Mouse (Mus musculus) neural tube, embryonic 15.5 days (tissue): ENCODE measurements at regions not wholly inside any gene's neighbourhood (a gene's known extent, or its start where the extent isn't known, plus 50 kb on each side); places are given as distances from the start of the nearest gene placed in this dataset.

ENCODE experiments used
- ATAC-seq: fragments of 200-750 bp; cut with Nextera tagmentation; 2 replicates; pipeline ENCODE4 v1.8.0; 2017; ENCODE audit warnings: mild to moderate bottlenecking, moderate TSS enrichment, moderate library complexity; ENCODE audit not compliant: low FRiP score
- H3K27ac ChIP-seq: fragments of 300-500 bp; sonication (generic); replicated peaks from 2 replicates; pipeline ENCODE4 v1.5.1; 2015; ENCODE audit warnings: mild to moderate bottlenecking, inconsistent platforms
- H3K27me3 ChIP-seq: fragments of 300-500 bp; sonication (generic); replicated peaks from 2 replicates; pipeline ENCODE4 v1.6.1; 2015; ENCODE audit warnings: inconsistent platforms
- H3K36me3 ChIP-seq: fragments of 300-500 bp; sonication (generic); 2 replicates; pipeline ENCODE4 v1.6.1; 2015; ENCODE audit warnings: inconsistent platforms
- H3K4me1 ChIP-seq: fragments of 300-500 bp; sonication (generic); 2 replicates; pipeline ENCODE4 v1.6.1; 2015; ENCODE audit warnings: inconsistent platforms
- H3K4me2 ChIP-seq: fragments of 300-500 bp; sonication (generic); 2 replicates; pipeline ENCODE4 v1.6.1; 2015; ENCODE audit warnings: inconsistent platforms, mild to moderate bottlenecking, moderate library complexity
- H3K4me3 ChIP-seq: fragments of 300-500 bp; sonication (generic); replicated peaks from 2 replicates; pipeline ENCODE4 v1.5.1; 2015; ENCODE audit warnings: mild to moderate bottlenecking, inconsistent platforms
- H3K9ac ChIP-seq: fragments of 300-500 bp; sonication (generic); replicated peaks from 2 replicates; pipeline ENCODE4 v1.6.1; 2015; ENCODE audit warnings: mild to moderate bottlenecking, inconsistent platforms
- H3K9me3 ChIP-seq: fragments of 300-500 bp; sonication (generic); replicated peaks from 2 replicates; pipeline ENCODE4 v1.6.1; 2016; ENCODE audit warnings: inconsistent platforms
- WGBS: fragments of 180-500 bp; shearing (Covaris S2); methylation state at CpG from one replicate; pipeline ENCODE4 v1.1.7; 2015; ENCODE audit warnings: mixed read lengths; 5-methylcytosine and 5-hydroxymethylcytosine counted together

- 73% methylated on average over 7 of the region's 7 CpGs for WGBS
- Histone ChIP-seq H3K4me3 (no peak overlapping the region), H3K9ac (no peak overlapping the region), H3K36me3 (no peaks in the 10 kb centered on the region), H3K27ac (no peak overlapping the region), H3K27me3 (no peaks in the 10 kb centered on the region), H3K9me3 (no peaks in the 10 kb centered on the region), H3K4me2 (no peak overlapping the region), H3K4me1 (no peaks in the 10 kb centered on the region)
- no peak for ATAC-seq
Measured at GRCm38 (mm10) chr2:162718466-162718865, 57.5 kb upstream of the Ptprt start.

GRCm38 (mm10) chr2:162714976-162715375 lies 54.0 kb upstream of the Ptprt start:
- no peak for ATAC-seq
- WGBS, result 77% methylated on average over 8 of the region's 8 CpGs
- Histone ChIP-seq H3K27me3 (no peaks in the 10 kb centered on the region), H3K4me2 (no peak overlapping the region), H3K4me1 (no peaks in the 10 kb centered on the region), H3K9ac (no peak overlapping the region), H3K4me3 (no peak overlapping the region), H3K9me3 (no peaks in the 10 kb centered on the region), H3K27ac (no peak overlapping the region), H3K36me3 (no peaks in the 10 kb centered on the region)

- Histone ChIP-seq H3K4me2 (no peak overlapping the region), H3K27ac (no peak overlapping the region), H3K36me3 (no peaks in the 10 kb centered on the region), H3K27me3 (no peaks in the 10 kb centered on the region), H3K9me3 (no peaks in the 10 kb centered on the region), H3K4me1 (no peaks in the 10 kb centered on the region; the same call in 1 of the 2 replicates), H3K9ac (no peak overlapping the region), H3K4me3 (no peak overlapping the region)
- 67% methylated on average over 1 of the region's 1 CpGs for WGBS
- ATAC-seq, result no peak
Measured at GRCm38 (mm10) chr2:162712972-162713371, 52.0 kb upstream of the Ptprt start.

DNA sequence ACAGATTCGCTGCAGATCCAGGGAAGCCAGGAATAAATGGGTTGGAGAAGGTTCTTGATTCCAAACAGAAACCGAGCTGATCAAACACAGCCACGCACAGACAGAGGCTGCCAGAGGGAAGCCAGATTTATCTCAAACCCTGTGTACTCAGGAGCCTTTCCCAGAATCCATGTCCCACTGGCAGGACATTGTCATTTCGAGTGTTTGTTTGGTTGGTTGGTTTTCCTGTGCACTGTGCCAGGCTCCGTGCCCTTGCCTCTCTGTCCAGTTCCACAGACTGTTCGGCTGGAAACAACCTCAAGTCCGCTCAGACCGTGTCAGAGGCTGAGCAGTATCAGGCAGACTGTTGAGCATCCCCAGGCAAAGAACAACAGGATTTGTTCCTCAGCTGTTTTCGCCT lies 51.4 kb upstream of the Ptprt start:
- Histone ChIP-seq H3K36me3 (no peaks in the 10 kb centered on the region), H3K9me3 (no peaks in the 10 kb centered on the region), H3K9ac (no peak overlapping the region), H3K27ac (no peak overlapping the region), H3K4me2 (no peak overlapping the region), H3K4me3 (no peak overlapping the region), H3K4me1 (no peaks in the 10 kb centered on the region; the same call in 1 of the 2 replicates), H3K27me3 (no peaks in the 10 kb centered on the region)
- ATAC-seq, result no peak
- WGBS, result 87% methylated on average over 9 of the region's 9 CpGs
